Mouse (Mus musculus) spleen, embryonic (tissue): Measurements from ENCODE around the gene Lnpep.

ENCODE experiments used
- CTCF ChIA-PET: fragments of 350-600 bp; sonication (Branson Sonifier 250); formaldehyde crosslinking; loops from one replicate; lab custom pipeline; 2022; lab: Charles Lee

The Lnpep gene

GRCm38 (mm10) chr17:17624957-17625586 lies at the start of gene Lnpep:
Lnpep (minus strand) TSS chr17:17625050.
- CTCF ChIA-PET = no interaction called here

GRCm38 (mm10) chr17:17655829-17656176 lies 31.0 kb upstream of the Lnpep start:
- CTCF ChIA-PET = no interaction called here

GRCm38 (mm10) chr17:17654997-17655828 lies 30.4 kb upstream of the Lnpep start:
- CTCF ChIA-PET = no interaction called here

- CTCF ChIA-PET = interaction anchor here (0.7 to 1.1 kb wide), 2 partner anchors 257 to 258 kb away, joined by 4 to 7 read pairs; no protein-coding TSS in a partner anchor
Observed at GRCm38 (mm10) chr17:17652570-17652969, 27.7 kb upstream of the Lnpep start.

GRCm38 (mm10) chr17:17645738-17646137 lies 20.9 kb upstream of the Lnpep start:
- CTCF ChIA-PET = interaction anchor here (0.6 to 1.6 kb wide), 2 partner anchors 8 to 252 kb away, joined by 5 to 11 read pairs; no protein-coding TSS in a partner anchor

- CTCF ChIA-PET = interaction anchor here (0.7 kb wide), 1 partner anchor 9 kb away, joined by 11 read pairs; no protein-coding TSS in a partner anchor
Observed at GRCm38 (mm10) chr17:17637387-17637786, 12.5 kb upstream of the Lnpep start.

- CTCF ChIA-PET = interaction anchor here (0.6 kb wide), 1 partner anchor 194 kb away, joined by 3 read pairs; no protein-coding TSS in a partner anchor
Observed at GRCm38 (mm10) chr17:17636147-17636546, 11.3 kb upstream of the Lnpep start.

GRCm38 (mm10) chr17:17634033-17634432 lies 9.2 kb upstream of the Lnpep start:
- CTCF ChIA-PET = no interaction called here

- CTCF ChIA-PET = no interaction called here
Observed at GRCm38 (mm10) chr17:17631985-17632384, 7.1 kb upstream of the Lnpep start.

- CTCF ChIA-PET = interaction anchor here (0.7 kb wide), 1 partner anchor 696 kb away, joined by 5 read pairs; no protein-coding TSS in a partner anchor
Observed at GRCm38 (mm10) chr17:17628237-17628879, 3.5 kb upstream of the Lnpep start.

GRCm38 (mm10) chr17:17627558-17627957 lies 2.7 kb upstream of the Lnpep start:
- CTCF ChIA-PET = interaction anchor here (0.7 kb wide), 2 partner anchors 353 to 695 kb away, joined by 5 to 7 read pairs; no protein-coding TSS in a partner anchor

- CTCF ChIA-PET = no interaction called here
Observed at GRCm38 (mm10) chr17:17625887-17626679, 1.2 kb upstream of the Lnpep start.

GRCm38 (mm10) chr17:17624421-17624956 lies 361 bp downstream of the Lnpep start:
- CTCF ChIA-PET = no interaction called here

GRCm38 (mm10) chr17:17623890-17624420 lies 895 bp downstream of the Lnpep start:
- CTCF ChIA-PET = no interaction called here

GRCm38 (mm10) chr17:17623221-17623889 lies 1.5 kb downstream of the Lnpep start:
- CTCF ChIA-PET = no interaction called here

- CTCF ChIA-PET = no interaction called here
Observed at GRCm38 (mm10) chr17:17622576-17622975, 2.3 kb downstream of the Lnpep start.

GRCm38 (mm10) chr17:17621586-17621985 lies 3.3 kb downstream of the Lnpep start:
- CTCF ChIA-PET = no interaction called here

- CTCF ChIA-PET = interaction anchor here (0.7 to 1.0 kb wide), 4 partner anchors 14 to 940 kb away, joined by 3 read pairs; no protein-coding TSS in a partner anchor
Observed at GRCm38 (mm10) chr17:17618463-17618862, 6.4 kb downstream of the Lnpep start.

- CTCF ChIA-PET = interaction anchor here (0.6 to 0.7 kb wide), 3 partner anchors 11 to 133 kb away, joined by 3 read pairs; no protein-coding TSS in a partner anchor
Observed at GRCm38 (mm10) chr17:17617440-17618204, 7.2 kb downstream of the Lnpep start.
